Mouse (Mus musculus): ENCODE measurements around the gene Man2b2.
A peak's percentile ranks its signal among the peaks of the same experiment; 100 is the strongest.

Gene Man2b2

DNA sequence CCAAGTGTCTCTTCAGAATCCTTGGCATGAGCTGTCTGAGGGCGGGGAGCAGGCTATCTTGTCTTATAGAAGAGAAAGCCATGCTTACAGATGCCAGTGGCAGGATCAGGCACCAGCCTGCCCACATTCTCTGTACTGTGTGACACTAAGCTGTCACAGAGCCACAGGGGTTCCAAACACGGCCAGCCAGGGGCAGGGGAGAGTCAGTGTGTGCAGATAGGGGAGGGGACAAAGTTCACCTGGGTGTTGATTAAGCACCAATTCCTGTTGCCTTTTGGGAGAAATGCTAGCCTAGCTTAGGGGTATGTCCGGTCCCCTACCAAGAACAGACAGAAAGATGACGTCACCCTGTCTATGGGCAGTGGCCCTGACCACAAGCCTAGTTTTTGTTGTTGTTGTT is 1.4 kb downstream of the Man2b2 start:
- DNase-seq = no peak

DNA sequence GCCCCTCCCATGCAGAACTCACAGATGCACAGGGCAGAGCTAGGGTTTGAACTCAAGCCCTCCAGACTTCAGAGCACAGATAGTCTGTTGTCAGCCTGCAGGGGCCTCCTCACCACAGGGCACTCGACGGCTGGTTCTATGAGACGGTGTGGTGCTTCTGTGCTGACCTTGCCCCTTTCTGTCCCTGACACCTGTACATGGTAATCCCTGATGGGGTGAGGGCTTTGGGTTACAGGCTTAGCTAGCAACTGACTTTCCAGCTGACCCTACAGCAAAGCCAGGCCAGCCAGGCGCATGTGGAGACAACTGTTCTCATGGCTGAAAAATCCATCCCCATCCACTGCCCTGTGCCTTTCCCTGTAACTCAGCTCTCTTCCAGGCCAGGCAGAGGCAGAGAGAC is 7.5 kb downstream of the Man2b2 start:
- no peak for DNase-seq

DNA sequence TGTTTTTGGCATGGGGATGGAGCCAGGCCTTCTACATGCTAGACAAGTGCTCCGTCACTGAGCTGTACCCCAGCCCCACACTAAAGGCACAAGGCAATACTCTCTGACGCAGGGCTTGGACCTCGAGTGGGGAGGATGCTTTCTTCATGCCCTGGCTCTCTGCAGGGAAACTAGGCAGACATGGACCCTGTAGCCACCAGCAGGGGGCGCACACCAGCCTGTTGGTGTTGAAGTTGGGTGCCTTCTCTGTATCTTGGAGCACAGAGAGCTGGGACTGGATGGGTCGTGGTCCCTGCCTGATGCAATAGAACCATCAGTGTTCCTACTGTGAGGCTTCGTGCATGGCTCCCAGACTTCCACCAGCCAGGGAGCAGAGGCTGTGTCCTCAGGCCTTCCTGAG is 10.3 kb downstream of the Man2b2 start:
- DNase-seq = peak; percentile 56 to 70

DNA sequence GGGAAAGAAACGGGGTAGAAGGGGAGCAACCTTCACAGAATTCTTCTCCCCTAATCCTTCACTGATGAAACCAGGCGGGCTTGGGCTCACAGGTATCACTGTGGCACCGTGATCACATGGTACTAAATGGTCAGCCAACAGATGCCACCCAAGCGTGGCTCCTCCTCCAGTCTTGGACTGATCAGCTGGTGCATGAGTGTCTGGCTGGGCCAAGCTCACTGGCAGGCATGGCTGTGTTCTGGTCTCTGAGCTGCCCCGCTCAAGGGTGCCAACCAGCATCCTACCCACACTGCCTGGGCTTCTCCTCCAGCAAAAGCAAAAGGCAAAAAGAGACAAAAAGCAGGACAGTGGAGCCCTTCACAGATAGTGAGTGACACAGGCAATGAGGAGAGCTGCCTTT is 10.7 kb downstream of the Man2b2 start:
- DNase-seq = no peak

DNA sequence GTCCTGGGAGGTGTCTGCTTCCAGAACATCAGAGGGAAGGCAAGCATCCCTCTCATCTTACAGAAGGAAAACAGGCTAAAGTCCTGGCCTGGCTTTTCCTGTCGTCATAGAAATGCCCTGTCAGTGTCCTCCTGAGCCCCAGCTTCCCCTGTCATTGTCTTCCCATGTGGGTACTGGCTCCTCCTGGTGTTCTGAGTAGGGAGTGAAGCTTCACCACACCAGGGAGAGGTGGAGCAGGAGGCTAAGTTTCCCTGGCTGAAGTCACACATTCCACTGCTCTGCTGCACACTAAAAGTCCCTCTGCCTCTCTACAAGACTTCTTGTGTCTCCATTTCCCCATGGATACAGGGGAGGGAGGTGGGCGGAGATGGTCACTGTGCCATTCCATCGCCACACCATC is 12.7 kb downstream of the Man2b2 start:
- DNase-seq = no peak

DNA sequence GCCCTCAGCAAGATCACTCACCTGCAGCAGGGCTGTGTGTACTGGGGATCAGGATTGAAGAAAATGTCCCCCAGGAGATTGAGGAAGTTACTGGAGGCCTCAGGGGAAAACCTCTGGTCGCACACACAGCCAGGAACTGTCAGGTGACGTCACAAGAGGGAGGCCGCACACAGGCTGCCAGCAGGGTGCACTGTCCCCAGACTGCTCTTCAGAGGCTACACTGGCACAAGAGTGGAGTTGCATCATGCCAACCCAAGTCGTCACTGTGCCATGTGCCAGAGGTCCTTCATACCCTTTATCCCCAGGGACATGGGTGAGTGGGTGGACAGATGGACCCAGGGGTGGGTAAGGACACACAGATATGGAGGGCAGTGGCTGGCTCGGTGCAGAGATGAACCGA is 15.9 kb downstream of the Man2b2 start:
- DNase-seq = no peak

DNA sequence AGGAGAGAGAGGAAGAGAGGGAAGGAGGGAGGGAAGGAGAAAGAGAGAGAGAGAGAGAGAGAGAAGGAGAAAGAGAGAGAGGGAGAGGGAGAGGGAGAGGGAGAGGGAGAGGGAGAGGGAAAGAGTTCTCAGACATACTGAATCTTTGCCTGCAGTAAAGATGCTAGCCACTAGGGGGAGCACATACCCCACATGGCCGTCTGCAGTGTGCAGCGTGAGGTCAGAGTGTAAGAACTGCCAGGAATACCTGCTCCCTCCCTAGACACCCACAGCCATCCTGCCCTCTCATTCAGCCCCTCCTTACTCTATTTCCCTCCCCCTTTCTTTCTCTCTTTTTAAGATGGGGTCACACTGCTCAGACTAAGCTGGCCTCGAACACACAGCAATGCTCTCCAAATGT is 19.0 kb downstream of the Man2b2 start:
- peak; percentile 62 to 85 for DNase-seq

DNA sequence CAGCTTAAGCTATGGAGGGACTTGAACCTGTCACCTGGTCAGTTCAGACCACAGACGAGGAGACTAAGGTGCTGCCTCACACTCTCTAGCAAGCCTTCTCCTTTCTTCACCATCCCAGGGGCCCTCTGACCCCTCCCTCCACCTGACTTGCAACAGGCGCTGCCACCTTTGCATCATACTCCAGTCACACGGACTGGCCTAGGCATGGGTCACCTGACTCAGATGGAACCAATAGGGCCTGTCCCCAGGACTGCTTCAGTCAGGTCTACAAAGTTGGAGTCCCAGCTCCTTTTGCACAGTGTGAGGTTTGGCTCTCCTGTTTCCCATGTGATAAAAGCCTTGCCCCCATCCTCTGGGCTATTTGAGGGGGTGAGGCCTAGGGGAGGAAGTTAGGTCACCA is 19.8 kb downstream of the Man2b2 start:
- DNase-seq = no peak

DNA sequence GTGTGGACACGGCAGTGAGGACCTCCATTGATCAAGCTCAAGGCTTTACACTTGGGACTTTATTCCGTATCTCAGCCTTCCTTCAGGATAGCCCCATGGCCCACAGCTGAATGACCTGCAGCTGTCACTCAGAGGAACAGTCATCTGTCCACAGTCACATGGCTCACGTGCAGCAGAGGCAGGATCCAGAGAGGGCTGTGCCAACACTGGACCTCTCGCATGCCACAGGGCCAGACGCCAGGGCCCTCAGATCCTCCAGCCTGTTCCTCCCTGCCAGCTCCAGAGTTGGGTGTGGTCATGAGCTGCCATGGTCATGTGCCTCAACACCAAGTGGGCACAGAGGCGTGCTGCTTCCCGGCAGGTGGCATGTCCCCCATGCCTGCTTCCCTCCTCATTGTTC is 21.3 kb downstream of the Man2b2 start:
- DNase-seq = no peak

DNA sequence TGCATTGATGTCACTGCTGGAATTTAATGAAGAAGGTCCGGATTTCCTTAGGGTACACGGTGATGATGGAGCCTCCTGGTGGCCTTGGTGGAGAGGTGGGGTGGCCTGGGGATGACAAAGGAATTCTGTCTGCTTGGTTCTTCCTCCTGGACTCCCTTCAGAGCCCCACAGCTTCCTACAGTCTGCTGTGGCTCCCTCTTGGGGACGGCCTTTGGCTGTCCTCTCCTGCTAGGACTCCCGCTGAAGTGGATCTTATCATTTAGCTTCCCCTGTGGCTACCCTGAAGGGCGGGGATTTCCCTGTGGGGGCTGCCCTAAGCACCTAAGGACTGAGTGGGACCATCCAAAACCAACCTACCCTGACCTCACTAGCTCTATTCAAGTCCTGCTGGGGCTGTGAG is 23.3 kb downstream of the Man2b2 start:
- no peak for DNase-seq

DNA sequence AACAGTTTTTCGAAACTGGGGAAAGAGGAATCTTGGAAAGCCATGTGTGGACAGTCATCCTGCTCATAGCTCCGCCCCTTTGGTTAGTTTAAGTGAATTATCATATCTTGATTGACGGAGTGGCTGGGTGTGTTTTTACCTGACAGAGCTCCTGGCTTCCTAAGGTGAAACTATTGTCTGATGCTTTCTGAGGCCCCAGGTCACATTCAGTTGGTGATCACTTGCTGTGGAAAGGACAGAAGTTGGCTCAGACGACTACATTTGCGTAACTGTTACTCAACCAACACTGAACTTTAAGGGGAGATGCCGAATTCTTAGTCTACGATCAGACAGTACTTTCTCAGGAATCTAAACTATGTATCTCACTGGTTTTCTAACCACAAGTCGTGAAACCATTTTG is 33.2 kb downstream of the Man2b2 start:
- DNase-seq = no peak

DNA sequence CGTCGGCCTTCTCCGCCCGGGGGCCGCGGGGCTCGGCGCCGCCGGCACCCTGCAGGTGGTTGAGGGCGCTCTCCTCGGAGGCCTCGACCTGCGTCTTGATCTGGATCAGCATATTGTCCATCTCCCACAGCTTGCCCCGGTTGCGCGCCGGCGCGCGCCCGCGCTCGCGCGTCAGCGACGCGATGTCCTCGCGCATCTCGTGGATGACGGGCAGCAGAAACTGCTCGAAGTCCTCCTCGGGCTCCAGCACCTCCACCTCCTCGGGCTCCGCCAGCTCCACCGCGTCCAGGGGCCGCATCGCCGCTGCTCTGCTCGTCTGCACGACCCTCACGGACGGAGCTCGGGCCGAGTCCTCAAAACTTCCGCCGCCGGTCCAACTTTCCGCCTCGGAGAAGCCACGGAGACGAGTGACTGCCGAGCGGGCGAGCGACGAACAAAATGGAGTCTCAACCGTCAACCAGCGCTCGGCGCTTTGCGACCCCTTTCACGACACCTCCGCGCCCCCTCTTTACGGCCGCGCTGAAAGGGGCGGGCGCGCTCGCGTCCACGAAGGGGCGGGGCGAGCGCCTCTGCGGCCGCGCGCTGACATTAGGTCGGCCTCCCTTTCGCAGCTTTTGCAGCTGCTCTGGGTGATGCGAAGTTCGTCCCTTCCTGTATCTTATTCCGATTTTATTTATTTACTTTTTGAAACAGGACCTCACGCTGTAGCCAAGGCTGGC is 34.0 kb downstream of the Man2b2 start, which contains the start of gene Mrfap1:
Mrfap1 (minus strand) TSS at position 477 of the 719 bp plus-strand sequence.
- DNase-seq = peak; percentile 91 to 95

DNA sequence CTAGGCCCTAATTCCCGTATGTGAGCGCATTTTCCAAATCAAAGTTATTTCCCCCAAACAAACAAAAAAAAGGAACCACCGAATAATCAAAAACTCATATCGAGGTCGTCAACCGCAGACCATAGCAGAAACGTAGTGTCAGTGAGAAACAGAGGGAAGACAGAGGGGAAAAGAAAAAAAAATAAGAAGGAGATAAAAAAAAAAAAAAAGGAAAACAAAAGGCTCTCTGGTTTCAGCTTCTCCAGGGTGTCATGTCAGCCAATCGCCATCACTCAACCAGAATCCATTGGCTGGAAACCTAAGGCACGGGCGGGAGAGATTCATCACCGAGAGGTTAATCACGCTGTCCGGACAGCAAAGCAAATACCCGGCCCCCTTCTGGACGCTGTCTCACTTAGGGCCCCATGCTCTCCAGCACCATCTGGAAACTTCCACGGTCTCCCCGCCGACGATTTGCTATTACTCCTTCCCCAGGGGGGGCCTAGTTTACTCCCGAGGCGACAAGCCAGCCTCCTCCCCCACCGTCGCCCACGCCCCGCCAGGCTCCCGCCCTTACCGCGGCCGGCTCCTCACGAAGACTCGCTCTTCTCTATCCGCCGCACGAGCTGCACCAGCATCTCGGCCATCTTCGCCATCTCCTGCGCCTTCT is 34.7 kb downstream of the Man2b2 start:
- peak; percentile 45 to 75 for DNase-seq

DNA sequence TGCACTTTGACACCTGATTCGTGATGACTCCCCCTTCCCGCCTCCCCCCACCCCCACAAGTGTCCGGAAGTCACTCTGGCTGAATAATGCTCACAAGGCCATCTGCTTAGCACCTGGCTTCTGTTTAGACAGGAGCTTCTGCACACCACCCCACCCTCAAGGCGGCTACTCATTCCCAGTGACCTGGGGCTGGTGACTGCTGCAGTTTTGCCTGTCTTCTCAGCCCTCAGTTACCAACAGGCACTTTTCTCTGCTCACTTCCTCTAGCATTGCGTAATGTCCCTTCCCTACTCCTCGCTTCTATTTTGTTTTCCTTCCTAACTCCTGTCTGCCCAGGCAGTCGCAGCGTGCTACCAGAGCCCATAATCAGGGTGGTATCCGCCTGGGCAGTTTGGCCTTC is 38.6 kb downstream of the Man2b2 start:
- no peak for DNase-seq

DNA sequence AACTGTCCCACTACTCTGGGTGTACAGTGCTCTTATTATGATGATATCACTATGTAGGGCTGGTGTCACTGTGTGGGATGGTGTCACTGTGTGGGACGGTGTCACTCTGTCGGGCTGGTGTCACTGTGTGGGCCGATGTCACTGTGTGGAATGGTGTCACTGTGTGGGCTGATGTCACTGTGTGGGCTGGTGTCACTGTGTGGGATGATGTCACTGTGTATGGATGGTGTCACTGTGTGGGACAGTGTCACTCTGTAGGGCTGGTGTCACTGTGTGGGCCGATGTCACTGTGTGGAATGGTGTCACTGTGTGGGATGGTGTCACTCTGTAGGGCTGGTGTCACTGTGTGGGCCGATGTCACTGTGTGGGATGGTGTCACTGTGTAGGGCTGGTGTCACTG is 44.4 kb downstream of the Man2b2 start:
- DNase-seq = no peak

DNA sequence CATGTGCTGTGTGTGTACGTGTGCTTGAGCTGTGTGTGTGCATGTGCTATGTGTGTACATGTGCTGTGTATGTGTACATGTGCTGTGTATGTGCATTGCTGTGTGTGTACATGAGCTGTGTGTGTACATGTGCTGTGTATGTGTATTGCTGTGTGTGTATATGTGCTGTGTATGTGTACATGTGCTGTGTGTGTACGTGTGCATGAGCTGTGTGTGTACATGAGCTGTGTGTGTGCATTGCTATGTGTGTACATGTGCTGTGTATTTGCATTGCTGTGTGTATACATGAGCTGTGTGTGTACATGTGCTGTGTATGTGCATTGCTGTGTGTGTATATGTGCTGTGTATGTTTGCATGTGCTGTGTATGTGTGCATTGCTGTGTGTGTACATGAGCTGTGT is 50.9 kb downstream of the Man2b2 start:
- DNase-seq = no peak

DNA sequence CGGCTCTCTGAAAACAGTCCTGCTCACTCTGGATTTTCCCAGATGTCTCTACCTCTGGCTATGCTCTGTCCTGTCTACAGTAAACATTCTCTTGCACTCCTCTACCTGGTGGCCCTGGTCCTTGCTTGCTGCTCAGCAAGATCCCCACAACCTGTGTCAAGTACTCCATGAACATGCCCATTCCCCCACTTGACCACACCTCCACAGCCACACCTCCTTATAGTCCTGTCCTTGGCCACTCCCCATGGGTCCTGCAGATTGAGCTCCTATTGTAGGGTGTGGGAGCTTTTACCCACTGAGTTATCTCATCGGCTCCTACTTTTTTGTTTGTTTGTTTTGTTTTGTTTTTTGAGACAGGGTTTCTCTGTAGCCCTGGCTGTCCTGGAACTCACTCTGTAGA is 51.6 kb downstream of the Man2b2 start:
- no peak for DNase-seq

DNA sequence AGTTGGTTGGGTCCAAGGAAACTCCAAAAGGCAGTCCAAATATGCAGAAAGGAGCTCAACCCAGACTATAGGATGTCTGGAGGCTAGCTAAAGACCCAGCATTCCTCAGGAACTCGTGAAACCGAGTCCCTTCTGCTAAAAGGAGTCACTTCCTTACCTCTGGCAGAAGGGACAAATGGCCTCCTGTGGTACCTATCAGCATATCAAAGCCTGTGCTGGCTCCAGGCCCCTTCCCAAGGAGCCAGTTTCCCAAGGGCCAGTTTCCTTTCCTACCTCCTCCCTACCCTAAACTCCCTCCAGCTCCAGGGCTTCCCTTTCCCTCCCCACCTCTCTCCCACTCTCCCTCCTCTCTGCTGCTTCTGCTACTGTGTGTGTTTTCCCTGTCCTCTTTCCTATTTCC is 53.3 kb downstream of the Man2b2 start:
- no peak for DNase-seq

DNA sequence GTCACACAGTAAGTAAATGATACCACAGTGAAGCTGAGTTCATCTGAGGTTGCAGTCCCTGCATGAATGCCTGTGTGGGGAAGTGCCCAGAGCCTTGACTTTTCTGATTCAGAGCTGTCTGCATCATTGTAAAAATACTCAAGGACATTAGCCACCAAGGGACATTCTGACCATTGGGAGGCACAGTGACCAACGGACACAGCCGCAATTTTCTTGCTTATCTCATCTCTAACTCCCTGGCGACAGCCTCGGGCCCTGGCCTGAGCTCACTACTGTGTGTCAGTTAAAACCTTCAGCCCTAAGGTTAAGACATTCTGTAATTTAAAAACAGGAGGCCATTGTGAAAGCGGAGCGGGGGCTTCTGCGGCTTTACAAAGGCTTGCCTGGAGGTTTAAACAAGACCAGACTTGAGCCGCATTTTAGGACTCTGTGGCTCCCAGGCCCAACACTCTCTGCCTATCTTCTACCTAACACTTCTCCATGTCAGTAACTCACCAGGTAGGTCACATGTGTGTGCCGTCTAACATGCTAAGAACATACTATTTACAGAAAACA is 54.4 kb downstream of the Man2b2 start:
- no peak for DNase-seq

DNA sequence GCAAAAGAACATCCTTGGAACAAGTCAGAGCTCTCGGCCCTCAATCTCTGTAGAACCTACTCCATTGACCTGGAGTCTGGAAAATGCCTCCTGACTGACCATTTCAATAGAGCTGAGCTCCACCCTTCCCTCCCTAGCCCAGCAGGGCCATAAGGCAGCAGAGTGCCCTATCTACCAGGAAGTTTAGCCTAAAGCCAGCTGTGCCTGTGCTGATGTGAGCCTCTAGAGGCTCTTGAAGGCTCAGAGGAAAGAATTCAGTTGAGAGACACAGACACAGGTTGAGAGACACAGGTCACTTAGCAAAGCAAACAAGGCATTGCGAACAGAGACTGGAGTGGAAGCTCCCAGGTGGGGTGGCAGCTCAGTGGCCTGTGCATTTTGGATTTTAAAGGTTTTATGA is 55.1 kb downstream of the Man2b2 start:
- DNase-seq = no peak

DNA sequence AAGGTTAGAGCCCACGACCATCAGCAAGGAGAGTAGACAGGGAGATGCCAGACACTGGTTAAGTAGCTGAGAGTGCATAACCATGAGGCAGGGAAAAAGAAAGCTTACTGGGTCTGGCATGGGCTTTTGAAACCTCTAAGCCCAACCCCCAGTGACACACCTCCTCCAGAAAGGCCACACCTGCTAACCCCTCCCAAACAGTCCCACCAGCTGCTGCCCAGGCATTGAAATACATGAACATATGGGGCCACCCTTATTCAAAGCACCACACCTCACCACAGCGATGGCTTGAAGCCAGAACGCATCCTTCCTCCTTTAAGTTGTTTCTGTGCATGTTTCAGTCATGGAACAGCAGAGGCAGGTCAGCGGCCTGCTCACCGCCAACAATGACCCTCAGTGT is 57.9 kb downstream of the Man2b2 start:
- DNase-seq = no peak

DNA sequence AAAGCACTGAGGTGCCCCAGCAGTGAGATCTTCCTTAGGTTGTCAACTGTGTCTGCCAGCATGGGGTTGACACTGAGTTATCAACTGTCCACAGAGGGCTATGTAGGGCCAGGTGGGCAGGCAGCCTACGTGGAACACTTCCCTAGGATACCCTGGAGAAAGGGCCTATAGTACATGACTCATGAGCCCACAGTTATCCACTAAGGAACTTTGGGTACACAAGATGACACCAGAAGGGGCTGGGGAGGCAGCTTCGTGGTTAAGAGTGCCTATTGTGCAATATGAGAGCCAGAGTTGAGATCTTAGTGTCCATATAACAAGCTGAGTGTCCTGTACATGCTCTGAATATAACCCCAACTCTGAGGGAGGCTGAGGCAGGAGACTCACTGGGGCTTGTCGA is 60.9 kb downstream of the Man2b2 start:
- DNase-seq = no peak

DNA sequence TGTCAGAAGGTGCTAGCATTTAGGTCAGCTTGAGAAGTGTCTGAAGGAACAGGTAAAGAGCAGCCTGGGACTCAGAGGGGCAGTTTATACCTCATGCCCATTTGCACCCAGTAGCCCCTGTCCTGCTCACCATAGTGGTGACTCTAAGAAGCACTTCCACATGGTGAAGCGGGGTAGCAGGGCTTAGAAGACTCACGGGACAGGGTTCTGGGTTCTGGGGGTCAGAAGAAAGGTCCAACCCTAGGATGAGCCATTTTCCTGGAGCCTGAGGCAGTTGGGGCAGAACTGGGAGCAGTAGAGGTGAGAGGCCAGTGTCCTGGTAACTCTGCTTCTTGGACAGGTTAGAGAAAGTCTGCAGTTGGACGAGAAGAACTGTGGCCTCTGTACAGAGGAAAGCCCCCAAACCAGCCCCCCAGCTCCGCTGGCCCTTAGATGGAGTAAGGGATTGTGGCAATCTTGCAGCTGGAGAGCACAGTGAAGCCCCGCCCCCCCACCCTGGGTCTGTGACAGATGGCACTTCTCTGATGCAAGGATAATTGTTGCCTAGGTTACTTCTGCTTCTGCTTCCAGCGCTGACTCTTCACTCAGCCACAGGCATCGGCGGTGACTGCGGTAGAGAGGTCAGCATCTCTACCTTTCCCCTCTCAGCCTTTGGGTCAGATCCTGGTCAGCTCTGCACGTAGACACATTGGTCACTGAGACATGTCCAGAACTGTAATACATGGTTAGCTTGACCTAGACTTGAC is 63.3 kb downstream of the Man2b2 start:
- no peak for DNase-seq

DNA sequence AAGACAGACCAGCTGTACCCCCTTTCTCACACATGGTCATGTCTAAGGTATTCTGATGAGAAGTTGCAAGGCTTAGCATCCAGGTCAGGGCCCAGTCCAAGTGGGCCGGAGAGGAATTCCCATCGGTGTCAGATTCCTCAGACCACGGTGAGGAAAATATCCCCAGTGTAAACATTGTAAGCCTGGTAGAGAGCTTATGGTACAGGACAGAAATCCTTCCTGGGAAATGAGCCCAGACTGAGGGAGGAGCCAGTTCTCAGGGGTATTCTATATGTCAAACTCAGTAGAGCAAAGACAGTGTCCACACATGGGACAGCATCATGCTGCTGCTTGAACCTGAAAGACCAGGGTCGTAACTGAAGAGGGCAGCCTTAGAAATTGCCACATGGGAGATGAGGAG is 70.6 kb downstream of the Man2b2 start:
- no peak for DNase-seq
